Mouse (Mus musculus) hematopoietic multipotent progenitor cell, adult 10-12 weeks (in vitro differentiated cells): Measurements from ENCODE around the gene Pick1. TPM values are rescaled to one million over a fixed set of nuclear protein-coding genes. Genes with fewer than 3 reads are reported as not detected.

ENCODE experiments used
- polyA plus RNA-seq: library from polyadenylated mRNA; stranded (reverse); fragments of >175 nt; gene quantifications from 2 replicates; pipeline ENCODE4 v1.2.3, GENCODE M21; 2012; ENCODE audit warnings: low replicate concordance

Pick1 gene
- 17.2 and 41.5 TPM in 2 replicates for polyA plus RNA-seq

GRCm38 (mm10) chr15:79229058-79229821 is at the start of gene Pick1, which contains the start of gene Gm49486:
TSS of gene Pick1 (plus strand) at chr15:79229173.
TSS of gene Gm49486 (plus strand) at chr15:79229391.

DNA sequence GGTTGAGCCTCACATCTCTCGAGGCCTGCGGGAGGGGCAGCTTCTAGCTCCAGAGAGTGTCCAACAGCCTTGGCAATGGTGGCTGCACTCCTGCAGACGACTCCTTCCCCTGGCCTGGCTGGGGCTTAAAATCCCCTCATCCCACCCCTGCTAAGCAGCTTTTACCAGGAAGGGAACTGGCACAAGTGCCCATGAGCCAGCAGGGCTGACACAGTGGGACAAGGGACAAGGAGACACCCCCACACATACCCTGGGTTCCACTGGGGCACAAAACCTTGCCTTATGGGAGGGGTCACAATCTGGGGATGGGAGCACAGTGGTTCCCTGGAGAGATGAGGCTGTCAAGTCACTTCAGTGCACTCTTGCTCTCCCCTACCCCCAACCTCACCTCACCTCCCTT is 25.7 kb downstream of the Pick1 start, which contains the start of gene Slc16a8:
TSS of gene Slc16a8 (minus strand) at position 101 of the 400 bp plus-strand sequence.

GRCm38 (mm10) chr15:79285399-79285798 is 56.4 kb downstream of the Pick1 start, which contains the start of gene Baiap2l2:
TSS of gene Baiap2l2 (minus strand) at chr15:79285537.

Other genes starting within 250 kb of the Pick1 start
- 34.8 and 92.6 TPM in 2 replicates for gene H1f0, start 200.7 kb upstream of the Pick1 start, polyA plus RNA-seq
- gene Galr3, start 187.3 kb upstream of the Pick1 start, polyA plus RNA-seq: 0.31 and 1.8 TPM in 2 replicates
- 26.8 and 56.0 TPM in 2 replicates for gene Ankrd54, start 166.3 kb upstream of the Pick1 start, polyA plus RNA-seq
- 8.5 and 20.0 TPM in 2 replicates for gene Eif3l, start 154.0 kb upstream of the Pick1 start, polyA plus RNA-seq
- gene Micall1, start 120.3 kb upstream of the Pick1 start, polyA plus RNA-seq: 58.3 and 190 TPM in 2 replicates
- 43.4 and 99.7 TPM in 2 replicates for gene Polr2f, start 88.2 kb upstream of the Pick1 start, polyA plus RNA-seq
- not detected in 2 replicates for gene 1700088E04Rik, start 87.9 kb upstream of the Pick1 start, polyA plus RNA-seq
- gene Sox10, start 63.9 kb upstream of the Pick1 start, polyA plus RNA-seq: 0.09 TPM in 1 of 2 replicates, not detected in the other
- not detected in 2 replicates for gene Gm49486, start 218 bp downstream of the Pick1 start, polyA plus RNA-seq
- gene Slc16a8, start 25.6 kb downstream of the Pick1 start, polyA plus RNA-seq: not detected in 2 replicates
- gene Baiap2l2, start 56.4 kb downstream of the Pick1 start, polyA plus RNA-seq: 0.15 and 0.98 TPM in 2 replicates
- gene Pla2g6, start 99.2 kb downstream of the Pick1 start, polyA plus RNA-seq: 21.1 and 30.1 TPM in 2 replicates
- gene Maff, start 117.4 kb downstream of the Pick1 start, polyA plus RNA-seq: 0.83 and 3.1 TPM in 2 replicates
- gene Tmem184b, start 174.4 kb downstream of the Pick1 start, polyA plus RNA-seq: 128 and 258 TPM in 2 replicates
- 35.8 and 87.8 TPM in 2 replicates for gene Csnk1e, start 226.4 kb downstream of the Pick1 start, polyA plus RNA-seq